Mouse (Mus musculus): Measurements from ENCODE around the gene 4933425L06Rik. TPM values are rescaled to one million over a fixed set of nuclear protein-coding genes. Genes with fewer than 3 reads are reported as not detected.

4933425L06Rik gene
- polyA plus RNA-seq (2014; fragmentation: Nextera tagmentation; extraction: Ambion mirVana), result not detected in 2 replicates

GRCm38 (mm10) chr13:105081862-105082261 is at the start of gene 4933425L06Rik:
Gene 4933425L06Rik (plus strand): TSS chr13:105082122.
- H3K36me3 ChIP-seq (ENCODE audit: control insufficient read depth, insufficient read depth, low read length), result no peaks in the 10 kb centered on the region
- H3K27me3 ChIP-seq (ENCODE audit: control insufficient read depth, insufficient read depth, low read length), result no peaks in the 10 kb centered on the region
- no peak within 1 kb of the TSS for H3K4me2 ChIP-seq
- H3K9ac ChIP-seq (ENCODE audit: low read depth, low read length), result no peak within 1 kb of the TSS
- H3K4me3 ChIP-seq (ENCODE audit: low read depth, low read length), result no peak within 1 kb of the TSS
- no peak for ATAC-seq (replicated peaks; ENCODE audit: insufficient number of reproducible peaks, low FRiP score, low TSS enrichment)
- H3K9me3 ChIP-seq (replicated peaks; ENCODE audit: control insufficient read depth, low read length), result no peaks in the 10 kb centered on the region
- H3K27ac ChIP-seq (ENCODE audit: low read depth, low read length), result no peak within 1 kb of the TSS
- whole genome bisulfite sequencing (ENCODE audit: insufficient replicate concordance), result 86% methylated on average over 10 of the region's 10 CpGs
- H3K4me1 ChIP-seq (ENCODE audit: control insufficient read depth, insufficient read depth, low read length), result no peaks in the 10 kb centered on the region

- ATAC-seq (replicated peaks; ENCODE audit: insufficient number of reproducible peaks, low FRiP score, low TSS enrichment), result no peak
Measured at GRCm38 (mm10) chr13:105037816-105038215, 44.1 kb upstream of the 4933425L06Rik start.

GRCm38 (mm10) chr13:105038334-105038733 is 43.6 kb upstream of the 4933425L06Rik start:
- Histone ChIP-seq H3K36me3 (ENCODE audit: control insufficient read depth, insufficient read depth, low read length) (no peaks in the 10 kb centered on the region), H3K27me3 (ENCODE audit: control insufficient read depth, insufficient read depth, low read length) (no peaks in the 10 kb centered on the region)
- WGBS (ENCODE audit: insufficient replicate concordance), result 72% methylated on average over 5 of the region's 5 CpGs

More at GRCm38 (mm10) chr13:105037816-105038215, 44.1 kb upstream of the 4933425L06Rik start:
- H3K36me3 ChIP-seq (ENCODE audit: control insufficient read depth, insufficient read depth, low read length), result no peaks in the 10 kb centered on the region
- 84% methylated on average over 12 of the region's 12 CpGs for WGBS (ENCODE audit: insufficient replicate concordance)
- no peak overlapping the region for H3K4me2 ChIP-seq
- no peaks in the 10 kb centered on the region for H3K9me3 ChIP-seq (replicated peaks; ENCODE audit: control insufficient read depth, low read length)
- no peaks in the 10 kb centered on the region for H3K4me1 ChIP-seq (ENCODE audit: control insufficient read depth, insufficient read depth, low read length)
- H3K27me3 ChIP-seq (ENCODE audit: control insufficient read depth, insufficient read depth, low read length), result no peaks in the 10 kb centered on the region
- H3K9ac ChIP-seq (ENCODE audit: low read depth, low read length), result no peak overlapping the region
- H3K4me3 ChIP-seq (ENCODE audit: low read depth, low read length), result no peak overlapping the region
- no peak overlapping the region for H3K27ac ChIP-seq (ENCODE audit: low read depth, low read length)

GRCm38 (mm10) chr13:105043882-105044281 is 38.0 kb upstream of the 4933425L06Rik start:
- Histone ChIP-seq H3K4me3 (ENCODE audit: low read depth, low read length) (no peak overlapping the region), H3K9me3 (replicated peaks; ENCODE audit: control insufficient read depth, low read length) (no peaks in the 10 kb centered on the region), H3K36me3 (ENCODE audit: control insufficient read depth, insufficient read depth, low read length) (no peaks in the 10 kb centered on the region), H3K4me2 (no peak overlapping the region), H3K9ac (ENCODE audit: low read depth, low read length) (no peak overlapping the region), H3K4me1 (ENCODE audit: control insufficient read depth, insufficient read depth, low read length) (peaks cover 7% of the 10 kb centered on the region), H3K27me3 (ENCODE audit: control insufficient read depth, insufficient read depth, low read length) (no peaks in the 10 kb centered on the region), H3K27ac (ENCODE audit: low read depth, low read length) (no peak overlapping the region)
- 59% methylated on average over 3 of the region's 3 CpGs for WGBS (ENCODE audit: insufficient replicate concordance)
- no peak for ATAC-seq (replicated peaks; ENCODE audit: insufficient number of reproducible peaks, low FRiP score, low TSS enrichment)

More at GRCm38 (mm10) chr13:105038334-105038733, 43.6 kb upstream of the 4933425L06Rik start:
- ATAC-seq (replicated peaks; ENCODE audit: insufficient number of reproducible peaks, low FRiP score, low TSS enrichment), result no peak
- H3K4me3 ChIP-seq (ENCODE audit: low read depth, low read length), result no peak overlapping the region
- no peak overlapping the region for H3K9ac ChIP-seq (ENCODE audit: low read depth, low read length)
- H3K9me3 ChIP-seq (replicated peaks; ENCODE audit: control insufficient read depth, low read length), result no peaks in the 10 kb centered on the region
- H3K27ac ChIP-seq (ENCODE audit: low read depth, low read length), result no peak overlapping the region
- no peak overlapping the region for H3K4me2 ChIP-seq
- no peaks in the 10 kb centered on the region for H3K4me1 ChIP-seq (ENCODE audit: control insufficient read depth, insufficient read depth, low read length)

- 45% methylated on average over 9 of the region's 9 CpGs for WGBS (ENCODE audit: insufficient replicate concordance)
- Histone ChIP-seq H3K4me1 (ENCODE audit: control insufficient read depth, insufficient read depth, low read length) (peaks cover 7% of the 10 kb centered on the region), H3K9me3 (replicated peaks; ENCODE audit: control insufficient read depth, low read length) (no peaks in the 10 kb centered on the region), H3K27me3 (ENCODE audit: control insufficient read depth, insufficient read depth, low read length) (no peaks in the 10 kb centered on the region), H3K4me2 (peak overlapping the region; percentile 15; the same call in 1 of the 2 replicates), H3K27ac (ENCODE audit: low read depth, low read length) (no peak overlapping the region), H3K36me3 (ENCODE audit: control insufficient read depth, insufficient read depth, low read length) (no peaks in the 10 kb centered on the region), H3K9ac (ENCODE audit: low read depth, low read length) (no peak overlapping the region), H3K4me3 (ENCODE audit: low read depth, low read length) (no peak overlapping the region)
- no peak for ATAC-seq (replicated peaks; ENCODE audit: insufficient number of reproducible peaks, low FRiP score, low TSS enrichment)
Measured at GRCm38 (mm10) chr13:105047377-105047776, 34.5 kb upstream of the 4933425L06Rik start.

GRCm38 (mm10) chr13:105048662-105049061 is 33.3 kb upstream of the 4933425L06Rik start:
- 0 out of 2 replicates have a peak, but pooled peaks have one; percentile 57 for ATAC-seq (replicated peaks; ENCODE audit: insufficient number of reproducible peaks, low FRiP score, low TSS enrichment)
- Histone ChIP-seq H3K36me3 (ENCODE audit: control insufficient read depth, insufficient read depth, low read length) (no peaks in the 10 kb centered on the region), H3K4me1 (ENCODE audit: control insufficient read depth, insufficient read depth, low read length) (peaks cover 7% of the 10 kb centered on the region), H3K9ac (ENCODE audit: low read depth, low read length) (no peak overlapping the region), H3K27ac (ENCODE audit: low read depth, low read length) (no peak overlapping the region), H3K4me3 (ENCODE audit: low read depth, low read length) (no peak overlapping the region), H3K4me2 (no peak overlapping the region), H3K9me3 (replicated peaks; ENCODE audit: control insufficient read depth, low read length) (no peaks in the 10 kb centered on the region), H3K27me3 (ENCODE audit: control insufficient read depth, insufficient read depth, low read length) (no peaks in the 10 kb centered on the region)
- WGBS (ENCODE audit: insufficient replicate concordance), result 45% methylated on average over 8 of the region's 8 CpGs

- WGBS (ENCODE audit: insufficient replicate concordance), result 42% methylated on average over 6 of the region's 6 CpGs
- Histone ChIP-seq H3K36me3 (ENCODE audit: control insufficient read depth, insufficient read depth, low read length) (no peaks in the 10 kb centered on the region), H3K4me2 (0 out of 2 replicates have a peak overlapping the region, but pooled peaks have one; percentile 22)
Measured at GRCm38 (mm10) chr13:105051432-105051831, 30.5 kb upstream of the 4933425L06Rik start.

GRCm38 (mm10) chr13:105053618-105054017 is 28.3 kb upstream of the 4933425L06Rik start:
- Histone ChIP-seq H3K27ac (ENCODE audit: low read depth, low read length) (0 out of 2 replicates have a peak overlapping the region, but pooled peaks have one; percentile 60), H3K9me3 (replicated peaks; ENCODE audit: control insufficient read depth, low read length) (no peaks in the 10 kb centered on the region), H3K9ac (ENCODE audit: low read depth, low read length) (peak overlapping the region; percentile 72), H3K36me3 (ENCODE audit: control insufficient read depth, insufficient read depth, low read length) (no peaks in the 10 kb centered on the region), H3K27me3 (ENCODE audit: control insufficient read depth, insufficient read depth, low read length) (no peaks in the 10 kb centered on the region), H3K4me2 (peak overlapping the region; percentile 77), H3K4me1 (ENCODE audit: control insufficient read depth, insufficient read depth, low read length) (peaks cover under 1% of the 10 kb centered on the region; the same call in 1 of the 2 replicates), H3K4me3 (ENCODE audit: low read depth, low read length) (peak overlapping the region; percentile 67)
- peak; percentile 27; the same call in 1 of the 2 replicates for ATAC-seq (replicated peaks; ENCODE audit: insufficient number of reproducible peaks, low FRiP score, low TSS enrichment)
- 1% methylated on average over 12 of the region's 12 CpGs for WGBS (ENCODE audit: insufficient replicate concordance)

More at GRCm38 (mm10) chr13:105051432-105051831, 30.5 kb upstream of the 4933425L06Rik start:
- Histone ChIP-seq H3K9ac (ENCODE audit: low read depth, low read length) (no peak overlapping the region), H3K27me3 (ENCODE audit: control insufficient read depth, insufficient read depth, low read length) (no peaks in the 10 kb centered on the region), H3K4me3 (ENCODE audit: low read depth, low read length) (no peak overlapping the region), H3K4me1 (ENCODE audit: control insufficient read depth, insufficient read depth, low read length) (peaks cover 7% of the 10 kb centered on the region), H3K27ac (ENCODE audit: low read depth, low read length) (no peak overlapping the region), H3K9me3 (replicated peaks; ENCODE audit: control insufficient read depth, low read length) (no peaks in the 10 kb centered on the region)
- no peak for ATAC-seq (replicated peaks; ENCODE audit: insufficient number of reproducible peaks, low FRiP score, low TSS enrichment)

Data from heart, embryonic 11.5 days (tissue).